ENCODE assay signal across 8 mouse cellular contexts in genomic region chr9:36767203-36768143, GRCm38 (mm10). TPM values are rescaled to one million over a fixed set of nuclear protein-coding genes. Genes with fewer than 3 reads are reported as not detected.
DNase-seq lines count a peak whose midpoint lies in the region; ATAC-seq and TF ChIP-seq lines count a peak whose summit lies in the region.

TSS of gene Stt3a (minus strand) at chr9:36767679.

- no peak for TF ChIP-seq CTCF in E14TG2a.4 (conservative IDR thresholded peaks at IDR 0.05; ENCODE audit: low read length)
- TF ChIP-seq CTCF in heart, postnatal 0 days (IDR thresholded peaks at IDR 0.05; ENCODE audit: low read depth), result no peak
- TF ChIP-seq CTCF in testis, adult 2 months (IDR thresholded peaks at IDR 0.05; ENCODE audit: control insufficient read depth, insufficient read depth, insufficient replicate concordance, low read depth, low read length), result no peak

- H3K9ac ChIP-seq in forebrain, embryonic 12.5 days, result peak within 1 kb of the TSS; percentile 84
- peak within 1 kb of the TSS; percentile 91 for H3K9ac ChIP-seq in heart, postnatal 0 days (replicated peaks; ENCODE audit: low read depth, low read length)
- H3K9ac ChIP-seq in liver, embryonic 16.5 days (ENCODE audit: low read depth, low read length), result peak within 1 kb of the TSS; percentile 85
- peak within 1 kb of the TSS; percentile 89 for H3K9ac ChIP-seq in neural tube, embryonic 13.5 days

- peak within 1 kb of the TSS; percentile 72 for H3K27ac ChIP-seq in forebrain, embryonic 12.5 days
- H3K27ac ChIP-seq in heart, postnatal 0 days (ENCODE audit: low read depth), result peak within 1 kb of the TSS; percentile 97
- peak within 1 kb of the TSS; percentile 94 for H3K27ac ChIP-seq in liver, embryonic 16.5 days (ENCODE audit: low read length)
- H3K27ac ChIP-seq in neural tube, embryonic 13.5 days (replicated peaks), result peak within 1 kb of the TSS; percentile 87
- peak within 1 kb of the TSS; percentile 92 for H3K27ac ChIP-seq in testis, adult 2 months (ENCODE audit: control insufficient read depth, insufficient read depth, low read depth, low read length)

- peak; percentile 100 for DNase-seq in c-Kit-positive CD71-positive TER-119-positive erythroid progenitor cells, embryonic 14.5 days (ENCODE audit: low spot score)
- DNase-seq in heart, postnatal 0 days (ENCODE audit: low spot score), result peak; percentile 100
- peak; percentile 99 for DNase-seq in kidney, postnatal 4 days

- peak within 1 kb of the TSS; percentile 100 for H3K4me3 ChIP-seq in E14TG2a.4 (replicated peaks; ENCODE audit: low read length)
- peak within 1 kb of the TSS; percentile 70 for H3K4me3 ChIP-seq in forebrain, embryonic 12.5 days (replicated peaks)
- H3K4me3 ChIP-seq in heart, postnatal 0 days (ENCODE audit: low read depth, low read length), result peak within 1 kb of the TSS; percentile 99
- peak within 1 kb of the TSS; percentile 89 for H3K4me3 ChIP-seq in liver, embryonic 16.5 days (ENCODE audit: low read depth, low read length)
- peak within 1 kb of the TSS; percentile 79 for H3K4me3 ChIP-seq in neural tube, embryonic 13.5 days
- peak within 1 kb of the TSS; percentile 86 for H3K4me3 ChIP-seq in testis, adult 2 months (ENCODE audit: control insufficient read depth, low read depth, low read length)

- peak; percentile 75 for TF ChIP-seq POLR2A in testis, adult 2 months (IDR thresholded peaks at IDR 0.05; ENCODE audit: control insufficient read depth, low read depth, low read length)

- peak; percentile 100 for ATAC-seq in forebrain, embryonic 12.5 days (ENCODE audit: low FRiP score)
- ATAC-seq in heart, postnatal 0 days (ENCODE audit: insufficient read depth, low read depth), result peak; percentile 99
- peak; percentile 98 for ATAC-seq in liver, embryonic 16.5 days (ENCODE audit: low read depth)
- peak; percentile 100 for ATAC-seq in neural tube, embryonic 13.5 days (ENCODE audit: low read depth)

- H3K4me1 ChIP-seq in E14TG2a.4 (replicated peaks; ENCODE audit: low read depth, low read length), result peaks cover 26% of the 10 kb centered on the region
- peaks cover 20% of the 10 kb centered on the region for H3K4me1 ChIP-seq in forebrain, embryonic 12.5 days
- peaks cover 15% of the 10 kb centered on the region for H3K4me1 ChIP-seq in heart, postnatal 0 days (ENCODE audit: control insufficient read depth, insufficient read depth)
- peaks cover 15% of the 10 kb centered on the region for H3K4me1 ChIP-seq in liver, embryonic 16.5 days (ENCODE audit: control insufficient read depth, low read depth, low read length)
- peaks cover 19% of the 10 kb centered on the region for H3K4me1 ChIP-seq in neural tube, embryonic 13.5 days (replicated peaks)
- H3K4me1 ChIP-seq in testis, adult 2 months (ENCODE audit: control insufficient read depth, insufficient read depth, low read length), result peaks cover 2% of the 10 kb centered on the region; the same call in 1 of the 2 replicates

- peaks cover 36% of the 10 kb centered on the region for H3K36me3 ChIP-seq in E14TG2a.4 (ENCODE audit: insufficient read depth, low read length)
- H3K36me3 ChIP-seq in forebrain, embryonic 12.5 days (replicated peaks), result peaks cover 19% of the 10 kb centered on the region
- H3K36me3 ChIP-seq in heart, postnatal 0 days (replicated peaks; ENCODE audit: control insufficient read depth, insufficient read depth, low read length), result peaks cover 15% of the 10 kb centered on the region
- peaks cover 11% of the 10 kb centered on the region for H3K36me3 ChIP-seq in liver, embryonic 16.5 days (ENCODE audit: control insufficient read depth, insufficient read depth)
- H3K36me3 ChIP-seq in neural tube, embryonic 13.5 days, result peaks cover 19% of the 10 kb centered on the region
- no peaks in the 10 kb centered on the region for H3K36me3 ChIP-seq in testis, adult 2 months (ENCODE audit: control insufficient read depth, insufficient read depth, low read length)

- no peaks in the 10 kb centered on the region for H3K27me3 ChIP-seq in E14TG2a.4 (ENCODE audit: insufficient read depth, low read length)
- H3K27me3 ChIP-seq in forebrain, embryonic 12.5 days, result no peaks in the 10 kb centered on the region
- H3K27me3 ChIP-seq in heart, postnatal 0 days (ENCODE audit: control insufficient read depth, insufficient read depth, low read length), result no peaks in the 10 kb centered on the region
- no peaks in the 10 kb centered on the region for H3K27me3 ChIP-seq in liver, embryonic 16.5 days (ENCODE audit: control insufficient read depth, insufficient read depth, low read depth, low read length)
- no peaks in the 10 kb centered on the region for H3K27me3 ChIP-seq in neural tube, embryonic 13.5 days
- no peaks in the 10 kb centered on the region for H3K27me3 ChIP-seq in testis, adult 2 months (ENCODE audit: control insufficient read depth, insufficient read depth, low read length)

- no peaks in the 10 kb centered on the region for H3K9me3 ChIP-seq in E14TG2a.4 (ENCODE audit: low read length)
- H3K9me3 ChIP-seq in forebrain, embryonic 12.5 days, result no peaks in the 10 kb centered on the region
- no peaks in the 10 kb centered on the region for H3K9me3 ChIP-seq in heart, postnatal 0 days (replicated peaks; ENCODE audit: control insufficient read depth, low read length)
- H3K9me3 ChIP-seq in liver, embryonic 16.5 days (replicated peaks; ENCODE audit: control insufficient read depth, low read length), result no peaks in the 10 kb centered on the region
- H3K9me3 ChIP-seq in neural tube, embryonic 13.5 days, result no peaks in the 10 kb centered on the region

- peak within 1 kb of the TSS; percentile 83 for H3K4me2 ChIP-seq in forebrain, embryonic 12.5 days
- peak within 1 kb of the TSS; percentile 94 for H3K4me2 ChIP-seq in heart, postnatal 0 days (ENCODE audit: low read depth, low read length)
- peak within 1 kb of the TSS; percentile 91 for H3K4me2 ChIP-seq in liver, embryonic 16.5 days (ENCODE audit: low read depth, low read length)
- H3K4me2 ChIP-seq in neural tube, embryonic 13.5 days, result peak within 1 kb of the TSS; percentile 88

- under 1% methylated on average over 60 of the region's 60 CpGs for WGBS in forebrain, embryonic 12.5 days
- under 1% methylated on average over 60 of the region's 60 CpGs for WGBS in heart, postnatal 0 days
- WGBS in liver, embryonic 16.5 days (ENCODE audit: insufficient replicate concordance), result under 1% methylated on average over 60 of the region's 60 CpGs
- WGBS in neural tube, embryonic 13.5 days, result under 1% methylated on average over 60 of the region's 60 CpGs

- TF ChIP-seq EP300 in heart, postnatal 0 days (IDR thresholded peaks at IDR 0.05; ENCODE audit: low read depth), result no peak

RNA-seq across cellular contexts. Expression of gene Stt3a, which starts in this region (rescaled TPM):
- polyA plus RNA-seq in forebrain, embryonic 12.5 days (2016; fragmentation: Nextera tagmentation; extraction: Ambion mirVana), result 132 and 144 TPM in 2 replicates
- total RNA-seq in heart, postnatal 0 days (2014; rRNA removed; ENCODE audit: low replicate concordance), result 46.8 and 70.5 TPM in 2 replicates
- 81.4 and 86.4 TPM in 2 replicates for polyA plus RNA-seq in heart, postnatal 0 days (2015; fragmentation: Nextera tagmentation; extraction: Ambion mirVana)
- polyA plus RNA-seq in liver, embryonic 16.5 days (2015; fragmentation: Nextera tagmentation; extraction: Ambion mirVana), result 192 and 201 TPM in 2 replicates
- 97.2 and 119 TPM in 2 replicates for polyA plus RNA-seq in neural tube, embryonic 13.5 days (2015; fragmentation: Nextera tagmentation; extraction: Ambion mirVana)
- 159 and 247 TPM in 2 replicates for polyA plus RNA-seq in testis, adult 2 months (2012; rRNA removed)

Comparison
In these comparisons a context has a peak if more than half of its experiments do, and no peak if none do; other contexts are left out.
1. Peak in every context shown above with its lines: DNase-seq, ATAC-seq, H3K4me3 ChIP-seq and H3K27ac ChIP-seq.